Mouse (Mus musculus) T-helper 1 cell (primary cell): ENCODE data around the gene Cyb561d2.

Source experiments
- in situ Hi-C: fragments of 300-600 bp; cut with MboI, MseI; formaldehyde crosslinking; loops from one replicate; pipeline ENCODE4 v1.15.1; 2025; ENCODE audit warnings: high pct_unique_total_duplicates

Gene Cyb561d2

DNA sequence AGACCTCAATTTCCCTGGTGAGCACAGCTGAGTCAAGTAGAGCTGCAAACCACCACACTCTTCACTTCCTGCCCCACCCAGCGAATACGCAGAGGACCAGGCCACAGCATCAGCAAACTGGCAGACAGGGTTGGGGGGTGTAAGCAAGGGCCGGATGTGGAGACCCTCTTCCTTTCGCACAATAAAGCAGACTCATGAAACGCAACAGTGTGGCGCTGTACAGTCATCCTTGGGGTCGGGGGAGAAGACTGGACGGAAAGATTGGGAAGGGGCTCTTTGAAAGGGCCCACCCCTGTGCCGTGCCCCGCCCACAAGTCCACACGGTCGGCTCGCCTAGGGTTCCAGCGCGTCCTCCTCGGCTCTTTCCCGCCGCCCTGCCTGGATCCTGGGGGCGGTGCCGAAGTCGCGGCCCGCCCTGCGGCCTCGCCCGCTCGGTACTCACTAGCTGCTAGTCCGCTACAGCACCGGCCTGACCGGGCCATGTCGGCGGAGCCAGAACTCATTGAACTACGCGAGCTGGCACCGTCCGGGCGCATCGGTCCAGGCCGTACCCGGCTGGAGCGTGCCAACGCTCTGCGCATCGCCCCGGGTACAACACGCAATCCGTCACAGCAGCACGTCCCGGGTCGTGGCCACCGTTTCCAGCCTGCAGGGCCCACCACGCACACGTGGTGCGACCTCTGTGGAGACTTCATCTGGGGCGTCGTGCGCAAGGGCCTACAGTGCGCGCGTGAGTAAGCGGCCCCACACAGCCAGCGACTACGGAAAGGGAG lies 9.3 kb upstream of the Cyb561d2 start, which contains the start of gene Rassf1:
Rassf1 (plus strand) TSS at position 439 of the 773 bp plus-strand sequence.
- in situ Hi-C loops = loop anchor here (10.0 to 25.0 kb wide), 2 partner anchors 657 to 1364 kb away; partner anchors contain the start of genes Manf and Ppm1m

DNA sequence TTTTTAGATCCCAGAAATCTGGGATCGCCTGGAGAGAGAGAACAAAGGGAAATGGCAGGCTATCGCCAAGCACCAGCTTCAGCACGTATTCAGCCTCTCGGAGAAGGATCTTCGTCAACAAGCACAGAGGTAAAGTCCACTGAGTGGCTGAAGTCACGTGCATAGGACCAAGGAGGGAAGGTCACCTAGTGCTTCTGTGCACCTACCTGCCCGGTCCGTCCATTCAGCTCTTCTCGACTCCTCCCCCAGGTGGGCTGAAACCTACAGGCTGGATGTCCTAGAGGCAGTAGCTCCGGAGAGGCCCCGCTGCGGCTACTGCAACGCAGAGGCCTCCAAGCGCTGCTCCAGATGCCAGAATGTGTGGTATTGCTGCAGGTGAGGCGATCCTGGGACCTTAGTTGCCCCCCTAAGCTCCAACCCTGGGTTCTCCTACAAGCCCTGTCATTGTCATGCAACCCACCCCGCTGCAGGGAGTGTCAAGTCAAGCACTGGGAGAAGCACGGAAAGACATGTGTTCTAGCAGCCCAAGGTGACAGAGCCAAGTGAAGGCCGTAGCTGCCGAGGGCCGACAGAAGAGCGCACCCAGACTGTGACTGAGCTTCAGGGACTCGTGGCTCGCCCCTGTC lies 8.6 kb upstream of the Cyb561d2 start:
- in situ Hi-C loops = loop anchor here (10.0 to 25.0 kb wide), 2 partner anchors 656 to 1363 kb away; partner anchors contain the start of genes Manf and Ppm1m

DNA sequence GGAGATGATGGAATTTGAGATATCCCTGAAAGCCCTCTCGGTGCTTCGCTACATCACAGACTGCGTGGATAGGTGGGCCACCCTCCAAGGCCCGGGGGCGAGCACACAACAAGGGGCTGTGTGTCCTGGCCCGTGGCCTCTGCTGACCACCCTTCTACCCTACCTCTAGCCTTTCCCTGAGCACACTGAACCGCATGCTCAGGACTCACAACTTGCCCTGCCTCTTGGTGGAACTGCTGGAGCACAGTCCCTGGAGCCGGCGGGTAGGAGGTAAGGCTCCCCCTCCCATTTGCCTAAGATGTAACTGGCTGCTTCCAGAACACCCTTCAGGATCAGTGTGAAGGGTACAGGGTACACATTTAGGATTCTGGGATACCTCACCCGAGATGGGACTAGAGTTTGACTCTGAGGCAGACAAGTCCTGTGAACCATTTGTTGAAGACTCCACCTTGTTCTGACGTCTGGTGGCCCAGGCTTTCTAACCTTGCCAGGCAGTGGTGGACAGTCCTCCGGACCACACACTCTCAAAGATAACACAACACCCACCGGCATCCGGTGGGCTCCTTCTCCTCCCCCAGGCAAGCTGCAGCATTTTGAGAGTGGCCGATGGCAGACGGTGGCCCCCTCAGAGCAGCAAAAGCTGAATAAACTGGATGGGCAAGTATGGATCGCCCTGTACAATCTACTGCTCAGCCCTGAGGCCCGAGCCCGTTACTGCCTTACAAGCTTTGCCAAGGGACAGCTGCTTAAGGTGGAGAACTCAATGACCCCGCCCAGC lies 7.5 kb upstream of the Cyb561d2 start:
- in situ Hi-C loops = loop anchor here (10.0 to 25.0 kb wide), 2 partner anchors 655 to 1362 kb away; partner anchors contain the start of genes Manf and Ppm1m

DNA sequence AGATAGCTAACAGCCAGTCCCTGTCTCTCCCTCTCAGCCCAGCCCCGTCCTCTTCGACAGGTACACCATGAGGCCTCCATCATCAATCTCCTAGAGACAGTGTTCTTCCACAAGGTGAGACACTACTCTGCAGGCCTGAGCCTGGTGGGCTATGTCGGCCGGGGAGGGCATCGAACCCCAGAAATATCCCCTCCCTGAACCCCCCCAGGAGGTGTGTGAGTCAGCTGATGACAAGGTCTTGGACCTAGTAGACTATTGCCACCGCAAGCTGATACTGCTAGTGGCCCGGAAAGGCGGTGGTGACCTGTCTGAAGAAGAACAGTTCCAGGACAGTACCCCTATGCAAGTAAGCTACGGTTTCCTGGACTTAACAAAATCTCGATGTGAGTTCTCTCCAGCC lies 6.8 kb upstream of the Cyb561d2 start:
- in situ Hi-C loops = no loop called here

DNA sequence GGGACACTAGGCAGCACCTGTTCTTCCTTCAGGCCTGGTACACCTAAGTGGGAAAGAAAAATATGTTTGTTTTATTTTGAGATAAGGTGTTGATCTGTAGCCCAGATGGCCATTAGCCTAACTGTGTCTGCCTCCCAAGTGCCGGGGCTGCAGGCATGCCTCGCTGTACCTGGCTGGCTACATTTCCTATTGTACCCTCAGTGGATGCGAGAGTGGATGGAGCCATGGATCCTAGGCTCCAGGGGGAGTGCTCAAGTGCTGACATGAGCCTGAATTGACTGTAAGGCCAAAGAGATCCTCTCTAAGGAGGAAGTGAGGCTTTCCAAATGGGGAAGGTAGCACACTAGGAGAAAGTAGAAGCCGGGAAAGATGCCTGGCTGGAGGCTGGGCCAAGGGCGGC lies 6.0 kb upstream of the Cyb561d2 start:
- in situ Hi-C loops = no loop called here

DNA sequence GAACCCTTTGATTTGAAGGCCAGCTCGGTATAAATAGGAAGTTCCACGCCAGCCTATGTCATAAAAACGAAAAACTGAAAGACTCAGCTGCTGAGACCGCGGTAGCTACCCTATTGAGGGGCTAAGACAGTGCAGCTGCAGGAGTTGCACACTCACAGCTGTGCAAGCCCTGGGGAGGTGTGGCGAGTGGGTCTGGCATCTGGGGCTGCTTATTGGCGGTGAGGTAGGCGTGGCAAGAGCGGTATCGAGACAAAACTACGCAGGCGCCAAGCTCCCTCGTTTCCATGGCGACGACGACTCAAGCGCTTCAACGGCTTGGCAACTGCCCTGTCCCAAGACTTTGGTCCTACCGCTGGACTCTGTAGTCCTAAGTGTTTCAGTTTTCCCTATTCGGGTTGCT lies 5.0 kb upstream of the Cyb561d2 start, which contains the start of gene Zmynd10:
Zmynd10 (plus strand) TSS at position 273 of the 400 bp plus-strand sequence.
- in situ Hi-C loops = no loop called here

DNA sequence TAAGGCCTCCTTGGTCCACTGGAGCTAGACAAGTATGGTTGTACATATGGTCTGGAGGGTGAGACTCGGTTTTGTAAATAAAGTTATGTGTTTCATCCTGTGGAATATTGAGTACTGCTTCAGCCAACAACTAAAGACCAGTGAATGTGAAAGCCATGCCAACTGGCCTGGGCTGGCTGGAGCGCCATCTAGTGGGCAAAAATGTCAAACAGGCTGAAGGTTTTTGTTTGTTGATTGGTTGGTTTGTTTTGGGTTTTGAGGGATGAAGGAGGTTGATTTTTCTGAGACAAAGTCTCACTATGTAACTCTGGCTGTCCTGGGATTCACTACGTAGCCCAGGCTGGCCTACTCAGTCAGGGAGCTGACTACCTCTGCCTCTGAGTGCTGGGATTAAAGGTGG lies 3.6 kb upstream of the Cyb561d2 start:
- in situ Hi-C loops = no loop called here

DNA sequence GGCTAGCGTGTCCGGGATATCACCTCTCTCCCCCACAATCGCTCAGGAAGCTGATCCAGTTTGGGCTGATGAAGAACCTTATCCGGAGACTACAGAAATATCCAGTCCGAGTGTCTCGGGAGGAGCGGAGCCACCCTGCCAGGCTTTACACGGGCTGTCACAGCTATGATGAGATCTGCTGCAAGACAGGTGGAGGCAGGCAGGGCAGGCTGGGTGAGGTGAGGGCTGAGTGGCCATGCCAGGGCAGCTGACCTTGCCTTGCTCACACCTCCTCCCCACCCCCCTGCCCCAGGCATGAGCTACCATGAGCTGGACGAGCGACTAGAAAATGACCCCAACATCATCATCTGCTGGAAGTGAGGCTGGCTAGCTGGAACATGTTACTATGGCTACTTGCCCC lies 3.2 kb upstream of the Cyb561d2 start:
- in situ Hi-C loops = no loop called here

DNA sequence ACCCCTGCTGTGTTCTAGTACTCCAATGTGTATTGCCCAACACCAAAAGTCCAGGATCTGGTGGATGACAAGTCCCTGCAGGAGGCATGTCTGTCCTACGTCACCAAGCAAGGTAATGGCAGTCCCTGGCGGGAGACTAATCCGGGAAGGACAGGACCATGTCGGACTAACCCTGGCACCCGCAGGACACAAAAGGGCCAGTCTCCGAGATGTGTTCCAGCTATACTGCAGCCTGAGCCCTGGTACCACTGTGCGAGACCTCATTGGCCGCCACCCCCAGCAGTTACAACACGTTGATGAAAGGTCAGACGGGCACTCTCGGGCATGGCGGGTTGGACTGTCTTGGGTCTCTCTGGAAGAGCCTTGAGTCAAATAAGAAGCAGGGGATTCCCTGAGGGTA lies 2.7 kb upstream of the Cyb561d2 start:
- in situ Hi-C loops = no loop called here

DNA sequence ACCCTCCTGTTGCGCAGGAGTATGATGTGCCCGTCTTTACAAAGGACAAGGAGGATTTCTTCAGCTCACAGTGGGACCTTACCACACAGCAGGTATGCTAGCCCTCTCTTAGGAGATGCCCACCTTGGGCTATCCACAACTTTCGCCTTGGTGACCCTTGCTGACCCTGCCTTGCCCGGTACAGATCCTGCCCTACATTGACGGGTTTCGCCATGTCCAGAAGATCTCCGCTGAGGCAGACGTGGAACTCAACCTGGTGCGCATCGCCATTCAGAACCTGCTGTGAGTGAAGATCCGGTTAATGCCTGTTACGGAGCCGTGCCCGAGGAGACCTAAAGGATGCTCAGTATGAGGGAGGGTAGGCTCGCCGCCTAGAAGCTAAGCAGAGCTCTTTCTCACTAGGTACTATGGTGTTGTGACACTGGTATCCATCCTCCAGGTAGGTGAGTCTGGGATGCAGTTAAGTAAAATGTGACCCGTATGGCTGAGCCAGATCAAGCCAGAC lies 2.3 kb upstream of the Cyb561d2 start:
- in situ Hi-C loops = no loop called here

DNA sequence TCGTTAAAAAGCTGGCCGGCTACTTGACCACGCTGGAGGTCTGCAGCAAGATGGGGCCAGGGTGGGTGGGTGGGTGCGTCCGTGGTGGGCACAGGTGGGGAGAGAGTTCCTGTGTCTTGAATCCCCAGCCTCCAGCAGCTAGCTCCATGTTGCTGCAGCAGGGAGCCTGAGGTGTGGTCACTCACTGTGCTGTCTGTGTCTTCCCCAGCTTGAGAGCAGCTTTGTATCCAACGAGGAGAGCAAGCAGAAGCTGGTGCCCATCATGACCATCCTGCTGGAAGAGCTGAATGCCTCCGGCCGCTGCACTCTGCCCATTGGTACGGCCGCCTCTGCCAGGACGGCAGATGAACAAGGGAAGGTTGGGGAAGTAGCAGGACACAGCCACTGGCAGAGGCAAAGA lies 1.3 kb upstream of the Cyb561d2 start:
- in situ Hi-C loops = no loop called here

DNA sequence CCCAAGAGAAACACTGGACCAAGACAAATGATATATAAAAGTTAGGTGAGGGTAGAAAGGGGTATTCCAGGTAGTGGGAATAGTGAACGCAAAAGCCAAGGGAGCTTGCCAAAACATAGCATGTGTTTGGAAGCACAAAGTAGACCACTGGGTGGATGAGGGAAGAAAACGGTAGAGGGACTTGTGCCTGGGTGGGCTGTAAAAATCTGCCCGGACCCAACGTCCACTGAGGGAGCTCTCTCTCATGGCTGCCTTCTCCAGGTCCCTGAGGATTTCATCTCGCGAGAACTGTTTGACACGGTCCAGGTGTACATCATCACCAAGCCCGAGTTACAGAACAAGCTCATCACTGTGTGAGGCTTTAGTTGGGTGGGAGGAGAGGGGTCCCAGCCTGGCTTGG lies 728 bp upstream of the Cyb561d2 start:
- in situ Hi-C loops = no loop called here

DNA sequence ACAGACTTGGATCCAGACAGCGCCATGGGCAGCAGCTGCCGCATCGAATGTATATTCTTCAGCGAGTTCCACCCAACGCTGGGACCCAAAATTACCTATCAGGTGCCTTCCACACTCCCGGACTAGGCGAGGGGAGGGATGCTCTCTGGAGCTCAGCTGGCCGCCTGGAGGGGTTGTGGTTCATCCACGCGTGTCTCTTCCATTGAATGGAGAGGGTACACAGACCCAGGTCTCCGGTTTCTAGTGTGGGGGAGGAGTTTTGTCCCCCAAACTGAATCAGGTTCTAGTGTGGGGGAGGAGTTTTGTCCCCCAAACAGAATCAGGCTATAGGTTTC lies 326 bp upstream of the Cyb561d2 start:
- in situ Hi-C loops = no loop called here

DNA sequence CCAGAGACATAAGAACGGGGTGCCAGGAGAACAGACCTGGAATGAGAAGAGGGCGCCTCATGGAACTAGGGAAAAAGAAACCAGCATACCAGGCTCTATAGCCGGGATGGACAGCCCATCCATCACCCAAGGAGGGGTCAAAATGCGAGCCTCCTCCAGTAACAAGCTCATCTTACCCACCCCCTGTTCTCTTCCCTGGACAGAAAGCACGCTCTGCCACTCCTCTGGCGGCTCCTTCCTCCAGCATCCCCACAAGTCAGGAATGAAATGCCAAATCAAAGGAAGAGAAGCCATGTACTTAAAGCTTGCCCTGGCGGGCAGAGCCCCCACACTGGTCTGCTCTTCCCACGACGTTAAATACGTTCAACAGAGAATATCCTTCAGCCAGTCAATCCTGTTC lies 988 bp downstream of the Cyb561d2 start:
- in situ Hi-C loops = no loop called here

DNA sequence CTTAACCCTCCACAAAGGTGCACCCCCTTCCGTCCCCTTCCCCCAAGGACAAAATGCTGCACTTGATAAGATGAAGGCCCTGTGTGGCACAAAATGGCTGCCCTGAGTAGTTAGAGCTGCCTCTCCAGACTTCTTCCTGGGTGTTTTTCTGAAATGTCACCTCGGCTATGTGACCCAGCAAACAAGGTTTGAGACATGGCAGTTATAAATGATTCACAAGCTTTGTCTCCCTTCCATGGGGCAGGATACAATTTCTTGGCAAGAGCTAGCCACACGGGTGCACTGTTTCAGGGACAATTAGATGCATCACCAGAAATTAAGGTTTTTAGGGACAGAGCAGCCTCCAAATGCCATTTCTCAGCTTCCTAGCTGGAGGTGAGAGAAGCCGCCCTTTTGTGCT lies 1.6 kb downstream of the Cyb561d2 start:
- in situ Hi-C loops = no loop called here

DNA sequence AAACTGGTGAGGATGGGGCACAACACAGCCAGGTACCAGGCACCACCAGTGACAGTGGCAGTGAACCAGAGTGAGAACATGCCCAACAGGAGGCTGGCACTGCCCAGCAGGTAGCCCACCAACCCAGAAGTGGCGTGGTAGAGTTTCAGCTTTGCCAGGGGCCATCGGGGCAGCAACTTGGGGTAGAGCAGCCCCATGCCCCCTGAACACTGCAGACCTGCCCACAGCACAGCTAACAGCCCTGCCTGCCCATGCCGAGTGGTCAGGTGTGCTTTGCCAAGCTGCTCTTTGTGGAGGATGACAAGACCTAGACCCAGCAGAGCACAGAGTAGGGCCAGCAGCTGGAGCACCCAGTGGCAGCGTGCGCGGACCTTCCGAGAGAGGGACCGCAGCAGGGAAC lies 2.1 kb downstream of the Cyb561d2 start:
- in situ Hi-C loops = loop anchor here (5.0 to 10.0 kb wide), 2 partner anchors 255 to 1178 kb away; partner anchors contain the start of gene Mapkapk3

DNA sequence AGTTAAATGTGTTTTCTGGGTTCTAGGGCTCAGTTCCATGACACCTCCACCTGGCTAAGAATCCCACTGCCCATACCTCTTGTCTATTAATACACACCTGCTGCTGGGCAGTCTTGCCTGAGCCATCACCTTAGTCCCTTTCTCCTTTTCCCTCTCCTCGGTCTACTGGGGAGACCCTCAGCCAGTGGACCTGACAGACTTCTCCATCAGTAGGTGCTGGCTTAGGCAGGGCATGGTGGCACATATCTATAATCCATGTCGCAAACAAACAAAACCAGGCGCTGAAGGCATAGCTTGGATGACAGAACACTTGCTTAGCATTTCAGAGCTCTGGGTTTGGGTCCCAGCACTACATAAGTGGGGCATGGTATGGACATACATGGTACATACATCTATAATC lies 3.3 kb downstream of the Cyb561d2 start:
- in situ Hi-C loops = loop anchor here (5.0 to 10.0 kb wide), 2 partner anchors 254 to 1176 kb away; partner anchors contain the start of gene Mapkapk3

DNA sequence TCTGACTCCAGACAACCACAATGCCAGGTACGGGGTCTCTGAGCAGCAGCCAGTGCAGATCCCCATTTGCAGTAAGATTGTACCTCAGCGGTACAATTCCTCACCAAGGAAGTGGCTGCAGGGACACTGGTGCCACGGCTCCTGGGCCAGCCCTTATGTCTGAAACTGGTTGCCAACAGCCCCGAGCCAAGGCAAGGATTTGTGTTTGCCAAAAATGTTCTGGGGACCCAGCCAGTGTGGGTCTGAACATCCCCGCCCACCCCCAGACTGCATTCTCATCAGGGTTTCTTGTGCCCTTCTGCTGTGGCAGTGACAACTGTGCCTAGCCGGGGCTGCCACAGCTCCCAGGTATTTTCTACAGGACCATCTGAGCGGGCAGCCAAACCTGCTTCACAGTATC lies 3.8 kb downstream of the Cyb561d2 start:
- in situ Hi-C loops = loop anchor here (5.0 to 10.0 kb wide), 2 partner anchors 253 to 1176 kb away; partner anchors contain the start of gene Mapkapk3

DNA sequence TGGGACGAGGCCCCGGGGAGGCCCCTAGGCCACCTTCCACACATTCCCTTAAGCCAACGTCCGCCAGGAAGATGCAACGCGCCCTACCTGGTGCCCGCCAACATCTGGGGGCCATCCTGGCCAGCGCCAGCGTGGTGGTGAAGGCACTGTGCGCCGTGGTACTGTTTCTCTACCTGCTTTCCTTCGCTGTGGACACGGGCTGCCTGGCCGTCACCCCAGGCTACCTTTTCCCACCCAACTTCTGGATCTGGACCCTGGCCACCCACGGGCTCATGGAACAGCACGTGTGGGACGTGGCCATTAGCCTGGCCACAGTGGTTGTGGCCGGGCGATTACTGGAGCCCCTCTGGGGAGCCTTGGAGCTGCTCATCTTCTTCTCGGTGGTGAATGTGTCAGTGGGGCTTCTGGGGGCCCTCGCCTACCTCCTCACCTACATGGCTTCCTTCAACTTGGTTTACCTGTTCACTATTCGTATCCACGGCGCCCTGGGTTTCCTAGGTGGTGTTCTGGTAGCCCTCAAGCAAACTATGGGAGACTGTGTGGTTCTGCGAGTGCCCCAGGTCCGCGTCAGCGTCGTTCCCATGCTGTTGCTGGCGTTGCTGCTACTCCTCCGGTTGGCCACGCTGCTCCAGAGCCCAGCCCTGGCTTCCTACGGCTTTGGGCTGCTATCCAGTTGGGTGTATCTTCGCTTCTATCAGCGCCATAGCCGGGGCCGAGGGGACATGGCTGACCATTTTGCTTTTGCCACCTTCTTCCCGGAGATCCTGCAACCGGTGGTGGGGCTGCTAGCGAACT lies 7.4 kb downstream of the Cyb561d2 start:
- in situ Hi-C loops = loop anchor here (5.0 to 10.0 kb wide), 2 partner anchors 250 to 1172 kb away; partner anchors contain the start of gene Mapkapk3

DNA sequence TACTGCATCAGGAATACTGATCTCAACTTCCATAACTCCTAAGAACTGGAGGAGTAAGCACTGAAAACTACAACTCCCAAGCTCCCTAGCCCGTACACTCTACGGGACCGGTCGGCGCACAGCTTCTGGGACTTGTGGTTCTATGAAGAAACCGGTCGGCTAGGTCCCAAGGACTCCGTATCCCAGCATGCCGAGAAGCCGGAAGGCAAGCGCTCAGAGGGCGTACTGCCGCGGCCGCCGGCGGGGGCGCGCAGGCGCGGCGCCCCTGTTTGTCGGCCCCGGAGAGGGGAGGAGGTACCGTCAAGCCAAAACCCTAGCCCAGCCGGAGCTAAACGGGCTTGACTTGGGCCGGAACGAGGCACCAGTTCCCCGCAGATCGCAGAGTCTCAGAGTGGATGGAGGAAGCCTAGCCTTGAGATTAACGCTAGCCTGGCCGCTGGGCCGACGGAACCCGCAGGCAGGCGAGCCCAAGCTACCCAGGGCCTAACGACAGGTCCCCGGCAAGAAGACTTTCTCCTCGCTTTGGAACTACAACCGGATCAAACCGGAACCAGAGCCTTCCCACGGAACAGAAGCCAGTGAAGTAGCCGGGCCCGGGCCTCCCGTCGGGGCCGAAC lies 8.1 kb downstream of the Cyb561d2 start, which contains the start of gene Tmem115:
Tmem115 (plus strand) TSS at position 155 of the 617 bp plus-strand sequence.
- in situ Hi-C loops = loop anchor here (10.0 kb wide), 1 partner anchor 249 kb away; the partner anchor contains the start of gene Mapkapk3
